Mouse (Mus musculus) lung, postnatal 0 days (tissue): Measurements from ENCODE around the gene Lmna. TPM values are rescaled to one million over a fixed set of nuclear protein-coding genes. Genes with fewer than 3 reads are reported as not detected.

Experiments used
- ATAC-seq: fragments of 200-750 bp; cut with Nextera tagmentation; 2 replicates; pipeline ENCODE4 v1.8.0; 2017; ENCODE audit warnings: moderate library complexity
- DNase-seq: peaks from one replicate; pipeline ENCODE4 v3.0.0-alpha.2; 2016; ENCODE audit warnings: low spot score
- H3K27ac ChIP-seq: fragments of 300-500 bp; sonication (generic); 2 replicates; pipeline ENCODE4 v1.5.1; 2014; ENCODE audit warnings: antibody characterized with exemption, mild to moderate bottlenecking, low read length, mixed read lengths
- H3K27me3 ChIP-seq: fragments of 300-500 bp; sonication (generic); replicated peaks from 2 replicates; pipeline ENCODE4 v1.6.1; 2014; ENCODE audit warnings: low read length, mixed read lengths; ENCODE audit not compliant: insufficient read depth
- H3K36me3 ChIP-seq: fragments of 300-500 bp; sonication (generic); 2 replicates; pipeline ENCODE4 v1.6.1; 2014; ENCODE audit warnings: low read length, mixed read lengths; ENCODE audit not compliant: insufficient read depth
- H3K4me1 ChIP-seq: fragments of 300-500 bp; sonication (generic); 2 replicates; pipeline ENCODE4 v1.6.1; 2014; ENCODE audit warnings: antibody characterized with exemption, low read depth, low read length, mixed read lengths; ENCODE audit not compliant: insufficient read depth
- H3K4me2 ChIP-seq: fragments of 300-500 bp; sonication (generic); replicated peaks from 2 replicates; pipeline ENCODE4 v1.6.1; 2014; ENCODE audit warnings: low read depth, mild to moderate bottlenecking, low read length, moderate library complexity, mixed read lengths
- H3K4me3 ChIP-seq: fragments of 300-500 bp; sonication (generic); 2 replicates; pipeline ENCODE4 v1.5.1; 2014; ENCODE audit warnings: low read depth, low read length
- H3K9ac ChIP-seq: fragments of 300-500 bp; sonication (generic); replicated peaks from 2 replicates; pipeline ENCODE4 v1.6.1; 2014; ENCODE audit warnings: low read depth, mild to moderate bottlenecking
- H3K9me3 ChIP-seq: fragments of 300-500 bp; sonication (generic); 2 replicates; pipeline ENCODE4 v1.6.1; 2016; ENCODE audit warnings: low read length, mixed read lengths
- CTCF ChIP-seq: IDR thresholded peaks from 2 replicates; pipeline ENCODE4 v1.5.1; 2016; ENCODE audit warnings: antibody characterized with exemption, mild to moderate bottlenecking
- EP300 ChIP-seq: IDR thresholded peaks from 2 replicates; pipeline ENCODE4 v1.6.1; 2016; ENCODE audit warnings: antibody characterized with exemption, mild to moderate bottlenecking, control low read depth
- WGBS: fragments of 180-500 bp; shearing (Covaris S2); extraction: QIAGEN DNeasy Blood & Tissue Kit; methylation state at CpG from one replicate; pipeline ENCODE4 v1.1.7; 2014; 5-methylcytosine and 5-hydroxymethylcytosine counted together
- polyA plus RNA-seq: library from polyadenylated mRNA; unstranded; fragments of >200 nt; fragmentation: Nextera tagmentation; extraction: Ambion mirVana; gene quantifications from 2 replicates; pipeline ENCODE4 v1.2.1, GENCODE M21; 2015

The Lmna gene
- polyA plus RNA-seq, 1 experiment from 2014 or later, result 216 TPM

GRCm38 (mm10) chr3:88503505-88503863 is 6.3 kb downstream of the Lmna start:
- Histone ChIP-seq H3K9ac (no peak overlapping the region), H3K27ac (peak overlapping the region; percentile 92), H3K27me3 (no peaks in the 10 kb centered on the region), H3K4me3 (peak overlapping the region; percentile 93; the same call in 1 of the 2 replicates), H3K9me3 (no peaks in the 10 kb centered on the region), H3K4me2 (peak overlapping the region; percentile 88), H3K36me3 (no peaks in the 10 kb centered on the region), H3K4me1 (peaks cover 13% of the 10 kb centered on the region; the same call in 1 of the 2 replicates)
- TF ChIP-seq CTCF (no peak), EP300 (peak; percentile 60; the same call in 1 of the 2 replicates)
- DNase-seq (peak; percentile 91), ATAC-seq (peak; percentile 82)
- WGBS, result 10% methylated on average over 4 of the region's 4 CpGs

GRCm38 (mm10) chr3:88502641-88503504 is 6.9 kb downstream of the Lmna start:
- DNase-seq (peak; percentile 97), ATAC-seq (peak; percentile 96)
- no peak for TF ChIP-seq CTCF
- TF ChIP-seq EP300, result no peak
- Histone ChIP-seq H3K4me1 (peaks cover 13% of the 10 kb centered on the region; the same call in 1 of the 2 replicates), H3K4me2 (peak overlapping the region; percentile 88), H3K36me3 (no peaks in the 10 kb centered on the region), H3K9me3 (no peaks in the 10 kb centered on the region), H3K27ac (peak overlapping the region; percentile 92), H3K27me3 (no peaks in the 10 kb centered on the region), H3K4me3 (peak overlapping the region; percentile 93), H3K9ac (peak overlapping the region; percentile 87)
- WGBS, result 1% methylated on average over 55 of the region's 55 CpGs

GRCm38 (mm10) chr3:88502031-88502571 is 7.7 kb downstream of the Lmna start:
- H3K27me3 ChIP-seq, result no peaks in the 10 kb centered on the region
- 18% methylated on average over 11 of the region's 11 CpGs for WGBS
- peak overlapping the region; percentile 93 for H3K4me3 ChIP-seq
- H3K4me2 ChIP-seq, result peak overlapping the region; percentile 88
- DNase-seq (peak; percentile 64), ATAC-seq (no peak)
- H3K36me3 ChIP-seq, result no peaks in the 10 kb centered on the region
- peak overlapping the region; percentile 92 for H3K27ac ChIP-seq
- H3K4me1 ChIP-seq, result peaks cover 13% of the 10 kb centered on the region; the same call in 1 of the 2 replicates
- H3K9me3 ChIP-seq, result no peaks in the 10 kb centered on the region
- peak overlapping the region; percentile 87 for H3K9ac ChIP-seq
- TF ChIP-seq CTCF (no peak), EP300 (no peak)

GRCm38 (mm10) chr3:88501366-88502030 is 8.3 kb downstream of the Lmna start:
- Histone ChIP-seq H3K27ac (peak overlapping the region; percentile 92), H3K36me3 (no peaks in the 10 kb centered on the region), H3K27me3 (no peaks in the 10 kb centered on the region), H3K9me3 (no peaks in the 10 kb centered on the region), H3K4me2 (peak overlapping the region; percentile 88), H3K4me3 (peak overlapping the region; percentile 93), H3K9ac (peak overlapping the region; percentile 87), H3K4me1 (peaks cover 13% of the 10 kb centered on the region; the same call in 1 of the 2 replicates)
- ATAC-seq, result no peak
- 55% methylated on average over 6 of the region's 6 CpGs for WGBS
- TF ChIP-seq EP300 (no peak), CTCF (no peak)
- DNase-seq, result peak; percentile 63

GRCm38 (mm10) chr3:88500655-88501365 is 8.9 kb downstream of the Lmna start:
- peaks cover 13% of the 10 kb centered on the region; the same call in 1 of the 2 replicates for H3K4me1 ChIP-seq
- no peaks in the 10 kb centered on the region for H3K27me3 ChIP-seq
- no peak overlapping the region for H3K27ac ChIP-seq
- peak overlapping the region; percentile 93 for H3K4me3 ChIP-seq
- peak overlapping the region; percentile 88 for H3K4me2 ChIP-seq
- DNase-seq (no peak), ATAC-seq (no peak)
- H3K9me3 ChIP-seq, result no peaks in the 10 kb centered on the region
- TF ChIP-seq EP300, result no peak
- TF ChIP-seq CTCF, result no peak
- no peak overlapping the region for H3K9ac ChIP-seq
- WGBS, result 43% methylated on average over 4 of the region's 4 CpGs
- H3K36me3 ChIP-seq, result no peaks in the 10 kb centered on the region
